Mouse (Mus musculus) 3T3-L1 (cell line): Measurements from ENCODE around the gene Ndufb5.
A peak's percentile ranks its signal among the peaks of the same experiment; 100 is the strongest.
"Not testable (repeated sequence)": the region's sequence is repeated elsewhere in the genome, so short reads cannot be mapped to it uniquely, and the experiment has no call there.

Experiments
- DNase-seq: peaks from one replicate; pipeline ENCODE4 v3.0.0-alpha.2; 2015; ENCODE audit warnings: low read depth, low spot score

Gene Ndufb5

DNA sequence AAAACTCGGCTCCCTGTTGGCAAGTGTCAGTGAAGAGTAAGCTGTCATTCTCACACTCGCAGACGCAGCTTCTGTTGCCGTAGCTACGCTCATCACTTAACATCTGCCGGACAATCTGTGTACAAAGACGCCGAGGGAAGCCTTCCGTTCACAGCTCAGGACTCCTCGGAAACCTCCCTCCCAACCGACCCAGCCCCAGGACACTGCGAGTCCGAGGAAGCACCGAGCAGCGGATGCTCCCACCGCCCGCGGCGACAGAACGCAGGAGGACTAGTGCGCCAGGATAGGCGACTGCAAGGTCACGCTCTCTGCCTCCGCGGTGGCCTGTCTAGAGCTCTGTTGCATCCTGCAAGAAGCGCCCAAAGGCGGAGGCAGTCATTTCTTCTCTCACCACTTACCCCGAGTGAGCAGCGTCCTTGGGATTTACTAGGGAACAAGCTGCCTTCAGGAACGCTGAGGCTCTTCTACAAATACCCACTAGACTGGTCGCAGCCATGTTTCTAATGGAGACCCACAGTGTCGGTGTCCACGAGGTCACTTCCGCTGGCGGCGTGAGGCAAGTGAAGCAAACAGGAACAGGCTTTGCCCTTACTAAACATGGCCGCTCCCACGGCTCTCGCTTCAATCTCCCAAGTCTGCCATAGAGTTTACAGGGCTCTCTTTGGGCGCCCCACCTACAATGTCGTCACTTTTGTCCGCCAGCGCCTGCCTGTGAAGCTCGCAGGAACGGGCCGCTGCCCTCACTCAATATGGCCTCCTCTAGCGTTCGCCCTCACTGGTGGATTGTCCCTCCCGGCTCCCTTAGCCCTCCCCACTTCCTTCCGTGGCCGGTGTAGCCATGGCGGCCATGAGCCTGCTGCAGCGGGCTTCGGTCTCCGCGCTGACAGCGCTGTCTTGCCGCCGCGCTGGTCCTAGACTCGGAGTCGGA is at the start of gene Ndufb5:
Gene Ndufb5 (plus strand): TSS at position 747 of the 928 bp plus-strand sequence.
- DNase-seq: peak; percentile 100

GRCm38 (mm10) chr3:32687156-32687555 is 49.6 kb upstream of the Ndufb5 start:
- DNase-seq: no peak

- DNase-seq: no peak
Measured at GRCm38 (mm10) chr3:32689567-32689999, 47.2 kb upstream of the Ndufb5 start.

GRCm38 (mm10) chr3:32690008-32690407 is 46.8 kb upstream of the Ndufb5 start:
- DNase-seq: no peak

- DNase-seq: no peak
Measured at GRCm38 (mm10) chr3:32690901-32691300, 45.9 kb upstream of the Ndufb5 start.

DNA sequence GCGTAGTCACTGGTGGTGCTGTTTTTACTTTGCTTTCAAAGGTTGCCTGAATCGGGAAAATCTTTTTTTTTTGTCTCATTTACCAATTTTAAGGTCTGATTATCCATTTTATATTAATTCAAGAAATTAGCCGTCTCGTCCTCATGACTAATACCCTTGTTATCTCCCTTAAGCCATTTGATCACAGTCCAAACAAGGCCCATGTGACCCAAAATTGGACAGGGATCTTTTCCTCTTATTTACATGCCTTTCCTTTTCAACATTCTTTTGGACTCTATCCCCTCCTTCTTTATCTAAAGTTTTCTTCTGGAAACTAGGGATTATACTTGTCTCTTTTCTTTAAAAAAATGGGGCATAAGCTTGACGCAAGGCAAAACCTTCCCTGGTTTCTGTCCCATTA is 44.9 kb upstream of the Ndufb5 start:
- no peak for DNase-seq

DNA sequence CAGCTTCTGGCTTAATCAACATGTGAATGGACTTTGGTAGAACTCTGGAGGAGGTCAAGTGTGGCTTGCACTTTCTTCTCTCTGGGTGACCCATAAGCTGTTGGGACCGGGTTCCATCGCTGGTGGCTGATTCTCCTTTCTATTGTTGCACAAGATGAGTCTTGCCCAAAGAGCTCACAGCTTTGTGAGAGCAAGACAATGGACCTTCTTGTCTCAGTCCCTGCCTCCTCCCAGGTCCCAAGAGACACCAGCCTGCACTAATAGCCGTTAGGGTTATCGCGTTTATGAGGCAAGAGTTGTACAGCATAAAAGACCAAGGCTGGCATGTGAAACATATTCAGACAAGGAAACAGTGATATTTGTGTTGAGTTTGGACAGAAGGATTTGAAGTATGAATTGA is 42.6 kb upstream of the Ndufb5 start:
- no peak for DNase-seq

DNA sequence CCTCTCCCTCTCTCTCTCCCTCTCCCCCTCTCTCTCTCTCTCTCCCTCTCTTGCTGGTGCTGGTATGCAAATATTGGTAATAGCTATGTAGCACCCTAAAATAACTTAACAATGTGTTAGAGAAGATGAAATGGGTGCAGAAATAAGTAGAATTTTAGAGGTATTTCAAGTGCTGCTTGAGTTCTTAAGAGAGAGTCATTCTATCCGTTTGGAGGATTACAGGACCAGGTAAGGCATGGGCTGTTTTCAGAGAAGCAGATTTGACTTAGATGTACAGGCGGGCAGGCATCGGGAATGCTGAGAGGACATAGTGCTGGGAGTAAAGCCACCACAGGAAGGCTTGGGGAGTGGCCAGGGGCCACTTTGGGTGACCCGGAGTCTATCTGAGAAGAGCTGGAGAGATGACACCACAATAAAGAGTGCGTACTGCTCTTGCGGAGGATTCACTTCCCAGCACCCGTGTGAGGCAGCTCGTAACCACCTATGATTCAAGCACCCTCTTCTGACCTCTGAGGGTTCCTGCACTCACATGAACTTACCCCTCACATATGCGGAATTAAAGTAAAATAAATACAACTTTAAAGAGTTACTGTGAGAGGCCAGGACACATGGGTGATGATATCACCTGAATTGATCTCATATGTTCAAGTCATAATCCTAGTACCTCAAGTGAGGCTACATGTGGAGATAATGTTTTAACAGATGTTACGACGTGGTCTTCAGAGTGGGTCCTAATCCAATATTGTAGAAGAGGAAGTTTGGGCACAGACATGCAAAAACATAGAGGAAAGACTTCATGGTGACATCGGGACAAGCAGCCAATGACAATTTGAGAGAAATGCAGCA is 41.8 kb upstream of the Ndufb5 start:
- no peak for DNase-seq

DNA sequence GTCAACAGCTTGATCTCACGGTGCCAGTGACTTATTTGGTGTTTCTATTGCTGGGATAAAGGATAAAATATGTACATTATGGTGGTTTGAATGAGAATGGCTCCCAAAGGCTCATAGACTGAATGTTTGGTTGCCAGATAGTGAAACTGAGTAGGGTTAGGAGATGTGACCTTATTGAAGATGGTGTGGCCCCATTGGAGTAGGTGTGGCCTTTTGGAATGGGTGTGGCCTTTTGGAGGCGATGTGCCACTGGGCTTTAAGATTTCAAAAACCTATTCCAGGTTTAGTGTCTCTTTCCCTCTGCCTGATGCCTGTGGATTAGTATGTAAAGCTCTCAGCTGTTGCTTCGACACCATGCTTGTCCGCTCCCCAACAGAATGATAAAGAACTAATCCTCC is 41.2 kb upstream of the Ndufb5 start:
- DNase-seq: no peak

GRCm38 (mm10) chr3:32698228-32698863 is 38.4 kb upstream of the Ndufb5 start:
- peak; percentile 93 for DNase-seq

DNA sequence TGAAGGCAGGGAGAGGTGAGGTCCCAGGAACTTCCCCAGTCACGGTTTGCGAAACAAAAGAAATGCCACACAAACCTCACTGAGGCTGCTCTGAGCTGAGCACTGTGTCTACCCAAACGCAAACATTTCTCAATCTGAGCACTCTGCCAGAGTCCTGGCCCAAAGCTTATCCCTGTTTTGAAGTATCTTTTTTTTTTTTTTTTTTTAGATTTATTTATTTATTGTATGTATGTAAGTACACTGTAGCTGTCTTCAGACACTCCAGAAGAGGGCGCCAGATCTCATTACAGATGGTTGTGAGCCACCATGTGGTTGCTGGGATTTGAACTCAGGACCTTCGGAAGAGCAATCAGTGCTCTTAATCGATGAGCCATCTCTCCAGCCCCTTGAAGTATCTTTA is 32.8 kb upstream of the Ndufb5 start:
- not testable (repeated sequence) for DNase-seq

- DNase-seq: peak; percentile 23
Measured at GRCm38 (mm10) chr3:32704632-32705031, 32.2 kb upstream of the Ndufb5 start.

- DNase-seq: not testable (repeated sequence)
Measured at GRCm38 (mm10) chr3:32705647-32706348, 31.0 kb upstream of the Ndufb5 start, which contains the start of gene Actl6a. TSS of gene Actl6a (plus strand) at chr3:32706298.

- DNase-seq: no peak
Measured at GRCm38 (mm10) chr3:32708052-32708367, 28.8 kb upstream of the Ndufb5 start.

- DNase-seq: peak; percentile 99
Measured at GRCm38 (mm10) chr3:32708368-32709231, 28.2 kb upstream of the Ndufb5 start.

DNA sequence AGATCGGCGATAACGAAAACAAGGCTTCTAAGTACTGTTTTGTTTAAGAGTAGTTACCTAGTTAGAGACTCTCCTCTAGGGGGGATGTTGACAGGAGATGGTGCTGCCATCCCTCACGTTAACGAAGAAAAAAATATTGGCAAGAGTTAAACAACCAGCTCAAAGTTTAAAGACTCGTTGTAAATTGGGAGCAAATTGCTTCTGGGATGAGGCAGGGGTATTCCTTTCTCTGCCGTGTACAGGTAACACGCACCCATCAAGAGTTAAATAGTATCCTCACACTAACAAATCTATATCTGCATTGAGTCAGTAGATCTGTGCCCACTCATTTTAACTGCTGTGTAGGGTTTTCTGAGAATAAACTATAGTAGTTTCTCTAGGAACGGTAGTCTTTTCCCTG is 27.4 kb upstream of the Ndufb5 start:
- DNase-seq: no peak

DNA sequence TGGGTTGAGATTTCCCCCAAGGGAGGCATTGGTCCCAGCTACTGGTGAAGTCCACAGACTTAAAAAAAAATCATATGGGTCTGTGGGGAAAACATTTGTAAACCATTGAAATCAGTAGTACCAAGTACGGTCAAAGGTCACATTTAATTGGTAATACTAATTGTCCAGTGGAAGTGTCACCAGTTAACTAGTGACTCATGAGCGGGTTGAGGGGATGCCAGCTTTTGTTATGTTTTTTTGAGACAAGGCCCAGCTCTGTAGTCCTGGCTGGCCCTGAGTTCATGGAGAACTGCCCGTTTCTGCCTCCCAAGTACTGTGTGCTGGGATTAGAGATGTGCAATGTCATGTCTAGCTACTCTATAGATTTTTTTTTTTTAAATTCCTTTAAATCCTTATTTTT is 23.1 kb upstream of the Ndufb5 start:
- DNase-seq: no peak

DNA sequence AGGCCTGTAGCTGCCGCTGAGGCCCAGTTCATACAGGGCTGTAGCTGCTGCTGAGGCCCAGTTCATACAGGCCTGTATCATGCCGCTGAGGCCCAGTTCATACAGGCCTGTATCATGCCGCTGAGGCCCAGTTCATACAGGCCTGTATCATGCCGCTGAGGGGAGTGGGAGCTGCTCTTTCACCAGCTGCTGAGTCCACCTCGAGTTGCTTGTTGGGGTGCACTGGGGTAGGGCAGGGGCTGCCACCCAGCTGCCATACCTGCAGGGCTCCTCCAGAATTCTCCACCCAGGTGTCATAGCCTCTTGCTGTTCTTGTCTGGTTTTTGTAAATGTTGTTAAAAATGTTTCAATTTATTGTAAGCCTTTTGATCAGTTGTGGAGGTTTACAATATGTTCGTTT is 19.4 kb upstream of the Ndufb5 start:
- DNase-seq: not testable (repeated sequence)

GRCm38 (mm10) chr3:32718271-32718670 is 18.5 kb upstream of the Ndufb5 start:
- no peak for DNase-seq

DNA sequence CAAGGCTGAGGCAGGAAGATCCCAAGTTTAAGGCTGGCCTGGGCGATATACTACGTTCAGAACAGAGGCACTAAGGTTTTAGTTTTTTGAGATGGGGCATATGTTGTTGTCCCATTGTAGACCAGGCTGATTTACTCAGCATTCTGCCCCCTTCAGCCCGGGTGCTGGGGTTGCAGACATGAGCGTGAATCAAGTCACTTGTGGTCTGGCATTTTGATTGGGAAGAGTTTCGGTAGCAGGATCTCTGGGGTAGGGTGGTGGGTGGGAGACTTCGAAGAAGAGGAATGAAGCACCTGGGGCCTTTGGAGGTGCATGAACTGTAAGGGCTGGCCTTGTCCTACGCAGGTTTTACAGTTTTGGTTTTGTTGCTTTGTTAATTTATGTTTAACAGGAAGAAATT is 12.6 kb upstream of the Ndufb5 start:
- no peak for DNase-seq
